Mouse (Mus musculus): ENCODE results near the gene Spns3. TPM values are rescaled to one million over a fixed set of nuclear protein-coding genes. Genes with fewer than 3 reads are reported as not detected.

Gene Spns3
- polyA plus RNA-seq, 1 experiment from 2014 or later, result 0.99 TPM

- no peak for ATAC-seq (replicated peaks; ENCODE audit: low FRiP score, low read depth)
- Histone ChIP-seq H3K4me1 (replicated peaks; ENCODE audit: insufficient read depth, low read length) (no peaks in the 10 kb centered on the region), H3K9ac (ENCODE audit: low read depth, low read length) (no peak overlapping the region), H3K27ac (no peak overlapping the region), H3K36me3 (ENCODE audit: insufficient read depth, low read length) (no peaks in the 10 kb centered on the region), H3K4me3 (replicated peaks; ENCODE audit: low read depth, low read length) (no peak overlapping the region), H3K27me3 (ENCODE audit: insufficient read depth, low read length) (no peaks in the 10 kb centered on the region), H3K9me3 (replicated peaks; ENCODE audit: low read length) (no peaks in the 10 kb centered on the region), H3K4me2 (ENCODE audit: low read length) (no peak overlapping the region)
- no peak for DNase-seq (ENCODE audit: low spot score)
- TF ChIP-seq CTCF (IDR thresholded peaks at IDR 0.05; ENCODE audit: low read depth), result no peak
- 62% methylated on average over 3 of the region's 3 CpGs for WGBS
These were observed 32.1 kb upstream of the Spns3 start for GRCm38 (mm10) chr11:72582448-72582705.

GRCm38 (mm10) chr11:72581609-72582447, 31.5 kb upstream of the Spns3 start:
- 67% methylated on average over 8 of the region's 8 CpGs for WGBS
- DNase-seq (ENCODE audit: low spot score), result no peak

DNA sequence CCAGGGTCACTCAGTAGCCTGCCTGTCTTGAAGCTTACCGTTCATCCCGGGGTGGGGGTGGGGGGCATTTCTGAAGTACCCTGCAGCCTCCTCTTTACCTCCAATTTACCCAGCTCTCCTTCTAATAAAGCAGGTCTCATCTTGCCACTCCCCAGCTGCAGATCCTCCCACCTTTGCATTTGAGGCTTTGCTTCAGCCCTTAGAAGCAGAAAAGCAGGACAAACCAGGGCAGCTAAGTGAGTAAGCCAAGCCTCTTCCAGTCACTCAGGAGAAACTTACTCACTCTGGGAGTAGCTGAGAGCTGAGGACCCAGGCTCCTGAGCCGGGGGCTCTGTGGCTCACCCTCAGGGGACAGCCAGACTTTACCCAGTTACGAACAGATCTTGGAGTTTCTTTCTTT, 28.2 kb upstream of the Spns3 start:
- no peak for DNase-seq (ENCODE audit: low spot score)
- WGBS, result 73% methylated on average over 4 of the region's 4 CpGs
- no peak for TF ChIP-seq CTCF (IDR thresholded peaks at IDR 0.05; ENCODE audit: low read depth)
- Histone ChIP-seq H3K4me2 (ENCODE audit: low read length) (no peak overlapping the region), H3K4me1 (replicated peaks; ENCODE audit: insufficient read depth, low read length) (0 out of 2 replicates have a peak, but pooled peaks cover 9% of the 10 kb centered on the region), H3K27me3 (ENCODE audit: insufficient read depth, low read length) (no peaks in the 10 kb centered on the region), H3K27ac (no peak overlapping the region), H3K9me3 (replicated peaks; ENCODE audit: low read length) (no peaks in the 10 kb centered on the region), H3K9ac (ENCODE audit: low read depth, low read length) (no peak overlapping the region), H3K36me3 (ENCODE audit: insufficient read depth, low read length) (no peaks in the 10 kb centered on the region), H3K4me3 (replicated peaks; ENCODE audit: low read depth, low read length) (no peak overlapping the region)
- ATAC-seq (replicated peaks; ENCODE audit: low FRiP score, low read depth), result no peak

More at GRCm38 (mm10) chr11:72581609-72582447, 31.5 kb upstream of the Spns3 start:
- no peak overlapping the region for H3K4me2 ChIP-seq (ENCODE audit: low read length)
- H3K9ac ChIP-seq (ENCODE audit: low read depth, low read length), result no peak overlapping the region
- ATAC-seq (replicated peaks; ENCODE audit: low FRiP score, low read depth), result no peak
- no peak overlapping the region for H3K27ac ChIP-seq
- H3K27me3 ChIP-seq (ENCODE audit: insufficient read depth, low read length), result no peaks in the 10 kb centered on the region
- H3K36me3 ChIP-seq (ENCODE audit: insufficient read depth, low read length), result no peaks in the 10 kb centered on the region
- H3K4me1 ChIP-seq (replicated peaks; ENCODE audit: insufficient read depth, low read length), result 0 out of 2 replicates have a peak, but pooled peaks cover 3% of the 10 kb centered on the region
- no peak overlapping the region for H3K4me3 ChIP-seq (replicated peaks; ENCODE audit: low read depth, low read length)
- TF ChIP-seq CTCF (IDR thresholded peaks at IDR 0.05; ENCODE audit: low read depth), result no peak
- H3K9me3 ChIP-seq (replicated peaks; ENCODE audit: low read length), result no peaks in the 10 kb centered on the region

- ATAC-seq (replicated peaks; ENCODE audit: low FRiP score, low read depth) (no peak), DNase-seq (ENCODE audit: low spot score) (peak; percentile 34)
- TF ChIP-seq CTCF (IDR thresholded peaks at IDR 0.05; ENCODE audit: low read depth), result peak; percentile 24; the same call in 1 of the 2 replicates
- no peaks in the 10 kb centered on the region for H3K27me3 ChIP-seq (ENCODE audit: insufficient read depth, low read length)
- peak overlapping the region; percentile 74 for H3K4me2 ChIP-seq (ENCODE audit: low read length)
- WGBS, result 5% methylated on average over 24 of the region's 24 CpGs
- no peak overlapping the region for H3K27ac ChIP-seq
- peak overlapping the region; percentile 41; the same call in 1 of the 2 replicates for H3K9ac ChIP-seq (ENCODE audit: low read depth, low read length)
- H3K4me3 ChIP-seq (replicated peaks; ENCODE audit: low read depth, low read length), result peak overlapping the region; percentile 27
- 0 out of 2 replicates have a peak, but pooled peaks cover 9% of the 10 kb centered on the region for H3K4me1 ChIP-seq (replicated peaks; ENCODE audit: insufficient read depth, low read length)
- no peaks in the 10 kb centered on the region for H3K9me3 ChIP-seq (replicated peaks; ENCODE audit: low read length)
- no peaks in the 10 kb centered on the region for H3K36me3 ChIP-seq (ENCODE audit: insufficient read depth, low read length)
These were observed 26.4 kb upstream of the Spns3 start for GRCm38 (mm10) chr11:72576466-72577351.

DNA sequence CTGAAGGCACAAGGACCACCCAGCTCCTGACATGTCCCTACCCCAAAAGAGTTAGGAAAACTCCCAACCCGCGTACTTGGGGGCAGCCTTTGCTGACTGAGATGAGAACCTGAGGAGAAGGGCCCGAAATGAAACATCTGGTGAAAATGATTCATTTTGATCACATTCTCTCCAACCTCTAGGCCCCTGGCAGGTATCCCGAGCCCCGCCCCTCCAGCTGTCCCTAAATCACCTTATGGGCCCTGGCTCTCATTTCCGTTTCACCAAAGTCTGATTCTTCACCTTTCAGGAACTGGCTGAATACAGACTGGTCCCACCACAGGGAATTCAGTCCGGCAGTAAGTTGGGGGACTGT, 25.8 kb upstream of the Spns3 start:
- peak overlapping the region; percentile 27 for H3K4me3 ChIP-seq (replicated peaks; ENCODE audit: low read depth, low read length)
- 25% methylated on average over 7 of the region's 7 CpGs for WGBS
- H3K9ac ChIP-seq (ENCODE audit: low read depth, low read length), result peak overlapping the region; percentile 41; the same call in 1 of the 2 replicates
- no peak for ATAC-seq (replicated peaks; ENCODE audit: low FRiP score, low read depth)
- no peak for TF ChIP-seq CTCF (IDR thresholded peaks at IDR 0.05; ENCODE audit: low read depth)
- H3K4me2 ChIP-seq (ENCODE audit: low read length), result peak overlapping the region; percentile 74
- no peak for DNase-seq (ENCODE audit: low spot score)
- no peaks in the 10 kb centered on the region for H3K9me3 ChIP-seq (replicated peaks; ENCODE audit: low read length)
- no peak overlapping the region for H3K27ac ChIP-seq
- H3K4me1 ChIP-seq (replicated peaks; ENCODE audit: insufficient read depth, low read length), result 0 out of 2 replicates have a peak, but pooled peaks cover 9% of the 10 kb centered on the region
- no peaks in the 10 kb centered on the region for H3K36me3 ChIP-seq (ENCODE audit: insufficient read depth, low read length)
- no peaks in the 10 kb centered on the region for H3K27me3 ChIP-seq (ENCODE audit: insufficient read depth, low read length)

DNA sequence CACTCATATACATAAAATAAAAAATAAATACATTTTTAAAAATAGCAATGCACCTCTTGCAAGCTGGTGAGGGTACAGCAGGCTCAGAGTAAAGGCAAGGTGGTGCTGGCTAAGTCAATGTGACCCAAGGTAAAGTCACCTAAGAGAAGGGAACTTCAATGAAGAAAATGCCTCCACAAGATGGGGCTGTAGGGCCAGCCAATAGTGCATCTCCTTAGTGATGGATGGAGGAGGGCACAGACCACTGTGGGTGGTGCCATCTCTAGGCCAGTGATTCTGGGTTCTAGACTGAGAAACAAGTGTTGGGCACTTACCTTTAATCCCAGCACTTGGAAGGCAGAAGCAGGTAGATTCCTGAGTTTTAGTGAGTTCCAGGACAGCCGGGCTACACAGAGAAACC, 23.5 kb upstream of the Spns3 start:
- DNase-seq (ENCODE audit: low spot score) (peak; percentile 53), ATAC-seq (replicated peaks; ENCODE audit: low FRiP score, low read depth) (no peak)
- 96% methylated on average over 1 of the region's 1 CpGs for WGBS

More for the DNA sequence above, 23.5 kb upstream of the Spns3 start:
- H3K4me1 ChIP-seq (replicated peaks; ENCODE audit: insufficient read depth, low read length), result 0 out of 2 replicates have a peak, but pooled peaks cover 9% of the 10 kb centered on the region
- H3K27ac ChIP-seq, result no peak overlapping the region
- no peak overlapping the region for H3K4me3 ChIP-seq (replicated peaks; ENCODE audit: low read depth, low read length)
- peak; percentile 71 for TF ChIP-seq CTCF (IDR thresholded peaks at IDR 0.05; ENCODE audit: low read depth)
- H3K9me3 ChIP-seq (replicated peaks; ENCODE audit: low read length), result no peaks in the 10 kb centered on the region
- H3K36me3 ChIP-seq (ENCODE audit: insufficient read depth, low read length), result no peaks in the 10 kb centered on the region
- no peak overlapping the region for H3K4me2 ChIP-seq (ENCODE audit: low read length)
- H3K27me3 ChIP-seq (ENCODE audit: insufficient read depth, low read length), result no peaks in the 10 kb centered on the region
- no peak overlapping the region for H3K9ac ChIP-seq (ENCODE audit: low read depth, low read length)

Measured in kidney, postnatal 0 days (tissue).